Mouse (Mus musculus): Measurements from ENCODE around the gene Cdkl1. TPM values are rescaled to one million over a fixed set of nuclear protein-coding genes. Genes with fewer than 3 reads are reported as not detected.

Gene Cdkl1
- total RNA-seq, 2 experiments from 2014 or later: 1.0 to 1.6 TPM

DNA sequence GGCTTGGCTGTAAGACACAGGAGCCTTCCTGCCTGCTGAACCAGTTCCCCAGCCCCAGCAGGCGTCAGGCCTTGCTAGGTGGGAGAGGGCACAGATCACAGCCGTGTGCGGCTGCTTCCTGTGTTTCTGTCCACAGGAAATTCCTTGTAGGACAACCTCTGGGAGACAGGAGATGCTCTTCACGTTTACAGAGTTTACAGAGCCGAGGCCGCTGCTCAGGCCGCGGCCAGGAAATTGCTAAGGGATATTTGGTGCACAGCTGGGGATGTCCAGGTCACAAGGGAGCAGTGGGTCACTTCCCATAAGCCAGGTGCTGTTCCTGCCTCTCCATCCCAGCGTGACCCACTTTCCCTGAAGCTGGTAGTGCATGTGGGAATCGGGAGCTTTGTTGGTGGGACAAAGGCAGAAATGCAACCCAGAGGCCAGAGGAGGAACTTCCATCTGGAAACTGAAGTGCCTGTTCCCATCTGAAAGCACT lies 39.2 kb downstream of the Cdkl1 start:
- DNase-seq (ENCODE audit: low spot score): peak; percentile 10

DNA sequence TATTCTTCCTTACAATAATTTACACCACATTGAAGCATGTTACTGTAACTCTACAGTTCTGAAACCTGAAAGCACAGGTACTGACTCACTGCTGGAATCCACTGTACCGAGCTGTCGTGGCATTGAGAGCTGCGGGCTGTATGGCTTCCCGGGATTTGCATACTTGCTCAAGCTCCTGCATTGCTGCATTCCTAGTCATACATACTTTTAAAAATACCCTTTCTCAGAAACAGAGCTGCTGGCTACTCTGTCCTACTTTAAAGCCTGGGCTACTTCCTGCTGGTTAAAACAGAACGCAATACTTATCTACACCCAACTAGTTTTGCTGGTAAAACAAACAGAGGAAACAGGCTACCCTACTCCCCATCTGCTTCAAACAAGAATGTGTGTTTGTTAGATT lies 46.9 kb downstream of the Cdkl1 start:
- no peak for DNase-seq (ENCODE audit: low spot score)

DNA sequence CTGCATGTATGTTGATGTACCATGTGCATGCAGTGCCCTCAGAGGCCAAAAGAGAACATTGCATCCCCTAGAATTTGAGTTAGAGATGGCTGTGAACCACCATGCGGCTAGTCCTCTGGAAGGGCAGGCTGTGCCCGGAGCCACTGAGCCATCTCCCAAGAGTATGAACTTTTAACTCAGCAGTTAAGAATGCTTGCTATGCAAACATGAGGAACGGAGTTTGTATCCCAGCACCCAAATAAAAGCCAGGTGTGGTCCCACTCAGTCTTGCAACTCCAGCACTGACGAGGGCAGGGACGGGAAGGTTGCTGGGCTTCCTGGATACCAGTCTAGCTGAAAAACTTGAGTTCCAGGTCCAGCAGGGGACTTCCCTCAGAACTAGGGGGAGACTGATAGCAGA lies 49.1 kb downstream of the Cdkl1 start:
- no peak for DNase-seq (ENCODE audit: low spot score)

DNA sequence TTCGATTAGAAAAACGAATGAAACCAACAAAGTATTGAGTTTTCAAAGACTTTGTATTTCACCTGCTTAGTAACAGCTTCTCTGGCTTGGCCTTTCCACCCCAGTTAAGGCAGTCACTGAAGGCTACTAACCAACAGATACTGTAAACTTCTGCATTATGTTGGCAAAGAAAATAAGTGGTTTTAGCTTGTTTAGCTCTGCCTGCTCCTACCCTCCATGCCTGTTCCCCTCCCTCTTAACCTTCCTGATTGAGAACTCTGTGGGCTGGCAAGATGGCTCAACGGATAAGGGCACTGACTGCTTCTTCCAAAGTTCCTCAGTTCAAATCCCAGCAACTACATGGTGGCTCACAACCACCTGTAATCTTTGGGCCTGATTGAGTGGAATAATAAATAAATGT lies 57.1 kb downstream of the Cdkl1 start:
- DNase-seq (ENCODE audit: low spot score): no peak

DNA sequence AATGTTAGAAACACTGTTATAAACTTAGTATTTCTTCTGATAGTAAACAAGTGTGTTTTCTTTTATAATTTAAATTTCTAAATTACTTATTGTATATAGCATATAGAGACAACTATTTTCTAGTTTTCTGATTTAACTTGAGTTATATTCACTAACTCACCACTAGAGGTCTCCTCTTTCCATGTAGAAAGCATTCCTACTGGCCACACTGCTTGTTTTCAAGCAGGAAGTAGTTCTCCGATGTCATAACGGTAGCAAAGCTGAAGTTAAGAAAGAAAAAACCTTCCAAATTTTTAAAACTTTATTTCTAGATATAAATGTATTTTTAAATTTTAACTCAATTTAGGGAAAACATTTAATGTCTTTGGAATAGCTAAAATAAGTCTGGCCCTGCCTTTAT lies 57.5 kb downstream of the Cdkl1 start:
- DNase-seq (ENCODE audit: low spot score): peak; percentile 34

DNA sequence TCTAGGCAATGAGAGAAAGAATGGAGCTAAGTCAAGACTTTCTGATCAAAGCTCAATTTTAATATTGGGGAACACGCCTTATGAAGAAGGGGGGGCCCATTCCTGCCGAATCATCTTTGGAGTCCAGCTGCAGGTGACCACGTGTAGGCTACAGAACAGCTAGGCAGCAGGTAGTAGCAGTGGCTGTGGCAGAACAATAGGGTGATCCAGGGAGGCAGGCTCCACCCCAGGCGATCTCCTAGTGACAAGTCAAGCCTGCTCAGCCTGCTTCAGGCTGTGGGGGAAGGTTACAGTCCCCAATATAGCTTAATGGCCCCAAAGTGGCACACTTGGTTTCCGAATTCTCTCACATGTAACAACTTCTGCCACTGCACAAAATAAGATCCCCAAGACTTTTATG lies 58.8 kb downstream of the Cdkl1 start:
- DNase-seq (ENCODE audit: low spot score): no peak

DNA sequence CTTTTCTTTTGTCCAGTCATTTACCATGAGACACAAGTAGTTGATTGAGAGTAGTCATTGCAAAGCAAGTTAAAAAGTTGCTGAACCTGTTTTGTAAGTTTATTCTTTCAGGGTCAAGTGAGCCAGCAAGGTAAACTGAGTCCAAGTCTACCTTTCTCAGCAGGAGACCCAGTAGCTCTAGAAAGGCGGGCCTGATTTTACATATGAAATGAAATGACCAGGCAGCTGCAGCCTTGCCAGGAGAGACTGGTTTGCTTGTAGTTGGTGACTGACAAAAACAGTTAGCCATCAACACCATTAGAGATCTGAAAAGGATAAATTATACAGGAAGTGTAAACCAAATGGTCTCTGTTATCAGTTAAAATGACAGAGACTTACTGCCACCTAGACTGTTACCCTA lies 60.8 kb downstream of the Cdkl1 start:
- no peak for DNase-seq (ENCODE audit: low spot score)

DNA sequence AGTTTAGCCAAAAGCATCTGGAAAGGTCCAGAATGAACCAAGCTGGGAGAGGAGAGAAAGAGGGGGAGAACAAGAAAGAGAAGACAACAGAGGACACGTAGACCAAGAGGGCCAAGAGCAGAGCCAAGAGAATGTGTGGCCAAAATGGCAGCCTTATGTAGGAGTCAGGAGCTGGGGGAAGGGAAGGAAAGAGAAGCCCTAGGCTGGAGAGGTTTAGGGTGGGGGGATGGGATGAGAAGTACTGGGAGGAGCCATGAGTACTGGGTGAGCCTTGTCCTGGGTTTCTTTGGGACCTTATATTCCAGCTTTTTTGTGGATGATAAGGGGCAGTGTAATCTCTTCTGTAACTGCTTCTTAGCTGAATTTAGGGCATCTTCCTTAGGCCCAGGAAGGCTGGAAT lies 61.8 kb downstream of the Cdkl1 start:
- DNase-seq (ENCODE audit: low spot score): no peak

DNA sequence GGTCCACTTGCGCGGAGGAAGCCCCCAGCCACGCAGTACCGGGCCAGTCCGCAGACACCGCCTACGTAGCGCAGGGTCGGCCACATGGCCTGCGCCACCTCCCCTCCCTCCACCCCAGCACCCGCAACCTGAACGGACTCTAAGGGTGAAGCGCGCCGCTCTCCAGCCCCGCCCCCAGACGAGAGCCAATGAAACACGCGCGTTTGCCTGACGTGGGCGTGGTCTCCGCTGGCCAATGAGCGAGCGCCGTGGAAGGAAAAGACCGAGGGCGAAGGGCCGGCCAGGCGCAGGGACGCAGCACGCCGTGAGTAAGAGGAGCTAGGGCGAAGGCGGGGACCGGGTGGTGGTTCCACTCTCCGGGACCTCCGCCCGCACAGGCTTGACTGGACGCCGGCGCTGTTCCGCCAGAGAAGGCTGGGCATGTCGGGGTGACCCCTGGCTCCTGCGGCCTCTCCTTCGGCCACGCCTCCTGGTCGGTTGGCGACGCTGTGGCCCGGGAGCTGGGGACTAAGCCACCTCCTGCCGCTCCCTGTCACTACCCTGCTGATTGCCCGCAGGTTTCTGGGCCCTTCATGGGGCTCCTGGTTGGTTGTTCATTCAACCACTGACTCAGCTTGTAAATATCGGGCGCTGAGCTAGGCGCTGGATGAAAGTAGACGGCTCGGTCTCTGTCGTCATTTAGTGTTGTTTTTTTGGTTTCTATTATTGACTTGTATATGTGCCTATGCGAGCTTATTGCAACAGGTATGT lies 66.2 kb downstream of the Cdkl1 start, which contains the start of the genes L2hgdh and Atp5s:
L2hgdh (minus strand) TSS at position 163 of the 750 bp plus-strand sequence.
Atp5s (plus strand) TSS at position 240 of the 750 bp plus-strand sequence.
- peak; percentile 98 for DNase-seq (ENCODE audit: low spot score)

DNA sequence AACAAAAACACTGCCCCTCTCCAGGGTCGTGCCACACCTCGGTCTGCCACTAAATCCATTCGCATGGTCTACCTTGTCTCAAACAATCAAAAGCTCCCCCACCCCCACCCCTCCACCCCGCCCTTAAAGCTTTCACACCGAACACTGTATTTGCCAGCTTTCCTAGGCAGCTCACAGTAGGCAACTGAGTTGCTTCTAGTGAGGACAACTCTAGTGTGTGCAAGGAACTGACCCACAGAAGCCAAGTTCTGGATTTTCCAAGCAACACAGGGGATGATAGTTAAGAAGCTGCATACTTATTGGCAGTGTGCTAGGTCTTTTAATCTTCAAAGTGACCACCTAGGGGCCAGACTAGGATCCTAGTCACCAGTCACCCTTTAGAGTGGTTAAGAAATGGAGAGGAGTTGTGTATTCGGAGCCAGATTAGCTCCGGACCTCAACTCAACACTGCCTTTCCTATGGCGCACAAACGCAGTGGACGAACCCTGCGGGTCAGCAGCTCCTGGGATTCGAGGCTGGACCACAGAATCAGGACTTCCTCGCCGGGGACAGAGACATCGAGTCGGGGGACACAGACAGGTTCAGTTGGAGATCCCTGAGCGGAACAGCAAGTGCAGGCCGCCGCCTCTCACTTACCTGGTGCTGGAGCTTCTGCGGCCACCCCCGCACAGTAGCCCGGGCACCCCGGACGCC lies 66.9 kb downstream of the Cdkl1 start:
- DNase-seq (ENCODE audit: low spot score): no peak

DNA sequence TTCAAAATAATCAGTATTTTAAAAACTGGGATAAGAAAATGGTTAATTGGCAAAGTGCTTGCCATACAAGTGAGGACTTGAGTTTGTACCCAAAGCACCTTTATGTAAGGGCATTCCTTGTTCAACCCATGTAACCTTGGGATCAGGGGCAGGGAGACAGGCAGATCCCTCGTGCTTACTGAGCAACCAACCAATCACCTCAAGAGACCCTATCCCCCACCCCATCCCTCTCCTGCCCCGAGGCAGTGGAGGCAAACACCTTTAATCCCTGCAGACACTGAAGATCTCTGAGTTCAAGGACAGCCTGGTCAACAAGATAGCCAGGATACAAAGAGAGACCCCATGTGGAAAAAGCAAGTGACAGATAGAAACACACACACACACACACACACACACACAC lies 67.7 kb downstream of the Cdkl1 start:
- DNase-seq (ENCODE audit: low spot score): no peak

DNA sequence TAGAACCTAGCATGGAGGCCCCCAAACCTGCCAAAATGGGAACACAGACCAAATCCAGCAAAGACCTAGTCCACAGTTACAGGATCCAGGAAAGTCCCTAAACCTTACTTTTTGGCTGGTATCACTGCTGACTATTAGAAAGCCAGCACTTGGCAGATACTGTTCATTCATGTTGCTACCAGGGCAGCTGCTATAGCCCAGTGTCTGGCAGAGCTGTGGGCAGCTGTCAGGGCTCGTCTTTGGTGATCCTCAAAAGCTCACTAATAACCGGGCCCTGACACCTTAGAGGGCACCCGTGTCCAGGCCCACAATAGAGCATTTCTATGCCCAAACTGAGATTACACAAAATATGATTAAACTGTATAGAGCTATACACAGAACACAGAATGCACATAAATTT lies 68.2 kb downstream of the Cdkl1 start:
- no peak for DNase-seq (ENCODE audit: low spot score)

DNA sequence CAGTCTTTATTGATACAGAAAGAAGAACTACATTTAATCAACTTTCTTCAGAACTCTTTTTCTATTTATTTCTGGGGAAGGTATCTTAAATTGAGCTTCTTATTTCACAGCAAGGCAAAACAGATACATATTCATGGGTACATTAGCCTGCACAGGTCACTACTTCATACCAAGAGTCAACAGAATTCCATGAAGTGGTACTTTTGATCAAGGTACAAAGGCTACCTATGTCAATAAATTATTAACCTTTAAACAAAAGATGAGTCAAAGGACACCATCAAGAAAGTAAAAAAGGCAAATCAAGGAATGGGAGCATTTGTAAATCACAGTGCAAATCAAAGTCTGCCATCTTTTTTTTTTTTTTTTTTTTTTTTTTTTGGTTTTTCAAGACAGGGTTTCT lies 77.4 kb downstream of the Cdkl1 start:
- no peak for DNase-seq (ENCODE audit: low spot score)

DNA sequence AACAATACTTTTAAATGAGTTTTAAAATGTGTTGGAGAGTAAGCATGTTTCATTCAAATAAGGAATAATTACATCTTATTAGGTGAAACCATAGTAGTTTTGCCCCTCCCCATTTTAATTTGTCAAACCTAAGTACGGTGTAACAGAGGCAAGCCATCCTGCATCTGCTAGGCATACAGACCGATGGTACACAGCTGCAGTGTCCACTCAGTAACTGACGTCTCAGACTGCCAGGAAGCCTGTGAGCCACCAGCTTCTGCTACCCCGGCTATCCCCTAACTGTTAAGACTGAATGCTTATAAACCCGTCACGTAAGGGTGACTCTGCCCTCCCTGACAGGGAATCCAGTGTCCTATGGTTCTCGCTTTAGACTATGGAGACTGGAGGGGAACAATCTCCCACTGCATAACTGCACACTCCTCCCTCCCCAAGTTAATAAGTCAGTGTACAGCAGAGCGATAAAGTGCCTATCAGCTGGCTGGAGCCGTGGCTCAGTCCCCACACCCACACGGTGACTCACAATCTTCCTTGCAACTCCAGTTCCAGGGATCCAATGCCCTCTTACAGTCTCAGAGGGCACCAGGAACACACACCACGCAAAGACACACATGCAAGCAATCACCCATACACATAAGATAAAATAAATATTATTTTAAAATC lies 86.1 kb downstream of the Cdkl1 start:
- no peak for DNase-seq (ENCODE audit: low spot score)

DNA sequence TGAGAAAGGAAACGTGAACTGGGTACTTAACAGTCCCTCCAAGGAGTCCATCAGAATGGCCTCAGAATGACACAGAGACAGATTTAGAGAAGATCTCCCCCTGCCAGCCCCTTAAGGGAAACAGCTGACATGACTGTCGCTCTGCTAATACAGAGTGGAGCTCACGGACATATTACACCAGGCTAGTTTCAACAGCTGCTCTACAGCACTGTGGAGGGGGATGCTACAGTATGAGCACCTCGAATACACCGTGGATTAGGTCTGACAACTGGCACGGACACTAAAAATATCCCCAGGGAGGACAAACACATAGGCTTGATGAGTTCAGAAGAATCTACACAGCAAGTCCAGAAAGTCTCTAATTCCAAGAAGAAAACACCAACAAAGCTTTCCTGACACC lies 92.7 kb downstream of the Cdkl1 start:
- DNase-seq (ENCODE audit: low spot score): no peak

Small RNAs within 50 kb of the gene (microRNA-seq; reads per million reads assigned to microRNA genes)
- not detected for gene Mir681

Other genes starting within 250 kb of the Cdkl1 start
- gene Vcpkmt, start 208.2 kb downstream of the Cdkl1 start, total RNA-seq (2021): 1 to 10 TPM; 4.2 to 4.7 TPM
- gene Sos2, start 109.4 kb downstream of the Cdkl1 start, total RNA-seq (2021): 10 to 100 TPM; 49.7 to 55.4 TPM
- 10 to 100 TPM; 37.6 to 42.5 TPM for gene L2hgdh, start 66.4 kb downstream of the Cdkl1 start, total RNA-seq (2021)
- gene Atp5s, start 66.3 kb downstream of the Cdkl1 start, total RNA-seq (2021): 10 to 100 TPM; 20.1 to 23.3 TPM
- 1 to 10 TPM; 1.6 to 3.1 TPM for gene Atl1, start 101.3 kb upstream of the Cdkl1 start, total RNA-seq (2021)
- 10 to 100 TPM; 21.9 to 23.2 TPM for gene Map4k5, start 101.9 kb upstream of the Cdkl1 start, total RNA-seq (2021)
- gene Sav1, start 195.7 kb upstream of the Cdkl1 start, total RNA-seq (2021): 10 to 100 TPM; 35.4 to 43.6 TPM